Mouse (Mus musculus): Measurements from ENCODE around the gene Plppr3.

Plppr3 gene

DNA sequence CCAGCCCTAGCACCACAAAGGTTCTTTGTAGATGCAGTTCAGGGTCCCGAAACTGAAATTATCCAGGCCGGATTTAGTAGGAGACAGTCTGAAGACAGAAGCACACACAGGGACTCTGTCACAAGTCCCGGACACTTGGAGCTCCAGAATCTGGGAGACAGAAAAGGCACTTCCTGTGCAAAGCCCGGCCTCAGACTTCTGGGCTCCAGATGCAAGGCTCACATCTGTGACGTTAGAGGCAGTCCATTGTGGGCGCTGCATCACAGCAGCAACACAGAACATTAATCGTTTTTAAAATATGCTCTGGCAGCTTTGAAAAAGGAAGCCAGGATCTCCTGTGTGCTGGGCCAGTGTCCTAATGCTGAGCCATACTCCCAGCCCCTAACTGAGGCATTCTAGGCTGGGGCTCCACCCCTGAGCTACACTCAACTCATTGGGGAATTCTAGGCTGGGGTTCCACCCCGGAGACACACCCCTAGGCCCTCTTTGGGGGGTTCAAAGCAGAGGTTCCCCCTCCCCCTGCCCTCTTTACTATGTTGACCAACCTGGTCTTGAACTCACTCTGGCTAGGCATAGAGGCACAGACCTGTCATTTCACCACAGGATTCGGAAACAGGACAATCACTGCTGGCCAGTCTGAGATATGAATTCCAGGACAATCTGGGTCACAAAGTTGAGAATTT is 22.2 kb downstream of the Plppr3 start:
- DNase-seq (ENCODE audit: low spot score), result no peak

DNA sequence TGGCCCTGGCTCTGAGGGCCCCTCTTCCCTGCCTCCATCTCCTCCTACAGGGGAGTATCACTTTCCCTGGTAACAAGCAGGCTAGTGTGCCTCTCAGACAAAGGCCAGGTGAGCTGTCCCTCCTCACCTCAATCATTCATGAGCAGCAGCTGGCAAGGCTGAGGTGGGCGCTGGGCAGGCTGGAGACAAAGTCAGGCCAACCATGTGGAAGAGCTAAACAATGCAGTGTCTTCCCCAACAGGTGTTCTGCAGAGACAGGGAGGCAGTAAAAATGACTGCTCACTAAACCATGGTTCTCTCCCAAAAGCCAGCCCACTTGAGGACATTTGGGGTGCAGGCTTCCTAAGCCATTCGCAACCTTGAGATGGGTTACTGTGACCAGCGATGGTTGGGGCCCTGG is 22.8 kb downstream of the Plppr3 start:
- no peak for DNase-seq (ENCODE audit: low spot score)

DNA sequence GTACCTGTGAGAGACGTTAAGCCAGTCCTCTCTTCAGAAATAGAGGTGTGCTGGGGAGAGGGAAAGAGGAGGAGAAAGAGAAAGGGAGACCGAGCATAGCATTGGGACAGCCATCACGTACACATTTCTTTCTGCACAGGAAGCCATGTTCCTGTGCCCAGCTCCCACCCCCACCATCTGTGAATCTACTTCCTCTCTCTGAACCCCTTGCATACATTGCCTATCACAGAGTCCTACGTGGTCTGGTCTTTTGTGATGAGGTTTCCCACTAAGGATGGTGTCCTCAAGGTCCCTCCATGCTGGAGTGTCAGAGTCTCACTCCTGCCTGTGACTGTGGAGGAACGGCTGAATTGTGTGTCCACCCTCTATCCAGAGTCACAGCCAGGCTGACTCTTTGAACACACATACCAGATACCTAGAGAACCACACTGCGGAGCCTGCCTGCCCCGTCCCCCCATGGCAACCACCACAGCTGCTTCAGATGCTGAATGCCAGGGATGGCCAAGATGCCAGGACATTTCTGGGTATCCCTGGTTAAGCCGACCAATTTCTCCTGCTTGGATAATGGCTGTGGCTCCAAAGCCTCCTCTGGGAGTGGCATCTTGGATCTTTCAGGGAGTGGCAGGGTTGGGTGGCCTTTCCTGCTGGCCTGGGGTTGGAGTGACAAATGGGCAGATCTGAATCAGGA is 24.3 kb downstream of the Plppr3 start:
- DNase-seq (ENCODE audit: low spot score), result no peak

DNA sequence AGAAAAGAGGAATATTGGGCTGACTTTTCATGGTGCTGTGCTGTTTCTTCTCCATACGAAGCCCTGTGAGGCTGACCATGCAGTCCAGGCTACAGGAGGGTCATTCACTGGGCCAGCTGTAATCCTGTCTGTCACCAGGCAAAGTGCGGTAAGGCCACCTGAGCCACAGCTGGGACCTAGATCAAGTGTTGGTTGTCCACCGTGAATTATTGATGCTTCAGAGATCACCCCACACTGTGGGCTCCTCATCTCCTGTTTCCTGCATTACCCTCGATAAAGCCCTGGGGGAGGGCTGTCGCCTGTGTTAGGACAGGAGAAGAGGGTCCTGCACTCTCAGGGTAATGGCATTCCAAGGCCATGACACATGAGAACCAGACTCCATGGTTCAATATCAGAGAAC is 27.9 kb downstream of the Plppr3 start:
- no peak for DNase-seq (ENCODE audit: low spot score)

DNA sequence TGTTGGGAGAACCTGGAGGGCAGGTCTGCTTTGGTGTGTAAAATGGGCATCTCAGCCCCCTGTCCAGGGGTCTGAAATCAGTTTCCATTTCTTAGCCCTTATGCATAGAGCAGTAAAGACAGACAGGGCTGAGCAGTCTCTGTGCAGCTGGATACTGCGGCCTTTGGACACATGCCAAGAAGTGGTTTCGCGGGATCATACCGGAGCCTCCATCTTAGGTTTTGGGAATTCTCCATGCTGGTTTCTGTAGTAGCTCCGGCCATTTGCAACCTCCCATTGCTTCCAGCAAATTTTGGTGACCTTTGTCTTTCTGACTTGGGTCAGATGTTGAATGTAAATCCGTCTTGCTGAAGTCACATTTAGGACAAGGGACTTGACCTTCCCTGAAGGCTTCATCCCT is 31.0 kb downstream of the Plppr3 start:
- DNase-seq (ENCODE audit: low spot score), result no peak

DNA sequence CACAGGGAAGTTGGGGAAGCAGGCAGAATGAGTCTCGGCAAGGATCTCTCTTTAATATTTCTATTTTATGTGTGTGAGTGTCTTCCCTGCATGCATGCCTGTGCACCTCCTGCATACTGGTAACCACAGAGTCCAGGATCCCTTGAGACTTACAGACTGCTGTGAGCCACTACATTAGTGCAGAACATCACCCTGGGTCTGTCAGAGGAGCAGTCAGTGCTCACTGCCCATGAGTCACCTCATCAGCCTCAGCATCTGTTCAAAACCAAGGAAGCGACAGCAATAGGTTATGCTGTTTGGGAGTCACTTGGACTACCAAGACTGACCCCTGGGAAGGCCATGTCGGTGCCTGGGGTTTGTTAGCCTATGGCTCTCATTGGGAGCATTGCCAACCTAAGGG is 32.1 kb downstream of the Plppr3 start:
- no peak for DNase-seq (ENCODE audit: low spot score)

DNA sequence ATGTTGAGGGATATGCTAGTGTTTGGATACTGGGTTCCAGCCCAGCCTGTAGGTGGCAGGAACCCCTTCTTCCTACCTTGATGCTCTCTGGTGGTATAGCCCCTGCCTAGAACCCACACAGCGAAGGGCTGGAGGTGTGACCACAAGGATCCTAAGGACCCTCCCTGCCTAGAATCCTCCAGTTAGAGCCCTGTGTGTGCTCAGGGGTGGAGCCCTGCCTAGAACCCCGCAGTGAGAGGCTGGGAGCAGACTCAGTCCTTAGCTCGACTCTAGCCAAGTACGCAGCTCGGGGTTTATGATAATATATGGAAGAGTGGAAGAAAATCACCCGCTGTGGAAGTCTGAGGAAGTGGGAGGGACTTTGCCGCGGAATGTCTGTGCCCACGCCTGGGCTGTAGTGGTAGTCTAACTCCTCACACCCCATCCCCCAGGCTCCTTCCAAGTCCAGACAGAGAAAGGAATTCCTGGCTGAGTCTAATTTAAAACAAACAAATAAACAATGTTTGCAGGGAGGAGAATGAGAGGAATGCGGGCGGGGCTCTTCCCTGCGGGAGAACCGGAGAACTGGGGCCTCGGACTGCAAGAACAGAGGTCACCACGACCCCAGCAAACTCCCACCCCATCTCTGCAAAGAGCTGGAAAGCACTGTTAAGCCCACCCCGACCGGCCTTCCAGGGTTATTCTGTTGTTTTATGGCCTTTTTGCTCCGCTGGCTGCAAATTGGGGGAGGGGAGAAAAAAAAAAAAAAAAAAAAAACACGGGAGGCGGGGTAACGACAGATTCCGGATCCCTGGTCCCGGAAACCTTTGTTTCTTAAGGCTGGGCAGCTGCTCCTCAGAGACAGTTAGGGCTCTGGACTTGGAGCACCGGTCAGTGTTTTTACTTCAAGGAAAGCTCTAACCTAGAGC is 33.5 kb downstream of the Plppr3 start:
- DNase-seq (ENCODE audit: low spot score), result peak; percentile 83

DNA sequence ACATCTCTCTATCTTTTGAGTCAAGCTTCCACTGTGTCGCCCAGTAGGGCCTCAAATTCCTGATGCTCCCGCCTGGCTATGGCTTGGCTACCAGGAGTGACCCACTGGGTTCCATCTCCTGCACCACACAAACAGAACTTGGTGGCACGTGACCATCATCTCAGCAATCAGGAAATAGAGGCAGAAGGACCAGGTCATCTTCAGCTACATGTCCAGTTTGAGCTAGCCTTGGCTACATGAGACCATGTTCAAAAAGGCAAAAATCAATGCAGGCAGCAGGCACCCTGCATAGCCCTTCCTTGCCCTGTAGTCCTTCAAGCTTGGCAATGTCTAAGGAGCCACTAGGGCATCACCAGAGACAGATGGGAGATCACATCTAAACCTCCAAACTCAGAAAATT is 34.3 kb downstream of the Plppr3 start:
- DNase-seq (ENCODE audit: low spot score), result no peak

DNA sequence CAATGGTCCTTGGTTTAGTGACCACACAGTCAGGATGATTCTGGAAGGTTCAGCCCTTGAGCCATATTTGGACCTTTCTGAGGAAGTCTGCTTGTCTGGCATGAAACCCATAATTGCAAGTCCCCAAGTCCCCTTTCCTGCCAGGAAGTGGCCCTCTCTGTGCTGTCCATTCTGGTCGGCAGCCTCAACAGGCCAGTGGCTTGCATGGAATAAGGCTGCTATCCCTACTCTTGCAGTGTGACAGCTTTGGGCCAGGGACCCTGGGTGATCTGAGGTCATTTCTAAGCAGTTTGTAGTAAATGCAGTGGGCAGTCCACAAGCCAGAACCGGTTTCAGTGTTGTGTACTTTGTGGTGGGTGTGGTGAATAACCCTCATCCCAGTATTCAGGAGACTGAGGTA is 36.3 kb downstream of the Plppr3 start:
- DNase-seq (ENCODE audit: low spot score), result no peak

DNA sequence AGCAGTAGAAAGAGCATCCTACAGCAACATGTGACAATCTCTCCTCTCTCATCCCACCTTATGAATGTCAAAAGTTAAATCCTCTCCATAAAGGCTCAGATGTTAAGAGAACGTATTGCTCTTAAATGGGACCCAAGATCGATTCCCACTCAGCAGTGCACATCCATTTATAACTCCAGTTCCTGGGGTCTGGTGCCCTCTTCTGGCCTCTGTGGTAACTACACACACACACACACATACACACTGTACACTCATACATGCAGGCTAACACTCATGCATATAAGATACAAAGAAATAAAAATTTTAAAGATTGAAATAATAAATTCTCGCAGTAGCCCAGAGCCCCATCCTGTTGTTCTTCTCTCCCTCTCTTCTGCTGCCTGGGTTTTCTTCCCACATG is 37.5 kb downstream of the Plppr3 start:
- DNase-seq (ENCODE audit: low spot score), result no peak

DNA sequence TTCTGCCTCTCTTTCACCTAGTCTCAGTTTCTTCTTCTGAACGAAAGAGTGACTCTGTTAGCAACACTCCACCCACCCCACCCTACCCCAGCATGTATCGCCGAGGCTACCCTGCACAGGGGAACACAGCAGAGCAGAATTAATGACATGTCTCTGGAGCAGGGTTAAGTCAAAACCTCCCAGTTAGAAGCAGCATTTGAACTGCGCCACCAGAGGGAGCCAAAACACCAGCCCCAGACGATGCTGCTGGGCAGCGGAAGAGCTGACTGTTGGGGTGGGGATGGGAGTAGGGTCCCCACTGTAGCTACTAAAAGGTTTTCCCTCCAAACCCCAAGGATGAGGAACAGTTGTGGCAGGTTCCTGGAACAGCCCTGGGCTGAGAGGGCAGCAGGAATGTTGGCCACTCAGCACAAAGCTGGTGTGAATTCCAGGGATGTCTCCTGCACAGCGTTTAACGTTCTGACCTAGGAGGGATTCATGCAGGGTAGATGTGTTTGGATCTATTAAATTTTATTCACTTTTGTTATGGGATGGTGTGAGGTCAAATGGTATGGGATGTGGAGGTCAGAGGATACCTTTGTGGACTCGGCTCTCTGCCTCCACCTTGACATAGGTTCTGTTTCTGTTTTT is 39.5 kb downstream of the Plppr3 start:
- DNase-seq (ENCODE audit: low spot score), result peak; percentile 70

DNA sequence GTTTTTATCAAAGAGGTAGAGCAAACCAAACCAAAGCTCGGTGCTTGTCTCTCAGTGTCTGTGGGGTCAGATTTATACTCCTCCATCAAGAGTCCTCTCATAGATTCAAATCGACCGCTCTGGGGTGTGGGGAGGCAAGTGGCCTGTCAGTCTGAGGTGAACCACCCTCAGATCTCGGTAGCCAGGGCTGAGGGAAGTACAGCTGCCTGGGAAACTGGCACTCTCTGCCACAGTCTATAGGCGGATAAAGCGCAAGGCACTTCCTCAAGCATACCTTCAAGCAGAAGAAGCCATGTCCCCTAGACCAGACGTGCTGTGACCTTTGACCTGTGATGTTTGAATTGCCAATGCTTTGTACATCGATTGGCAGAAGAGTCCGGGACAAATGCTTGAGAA is 41.6 kb downstream of the Plppr3 start:
- DNase-seq (ENCODE audit: low spot score), result no peak

DNA sequence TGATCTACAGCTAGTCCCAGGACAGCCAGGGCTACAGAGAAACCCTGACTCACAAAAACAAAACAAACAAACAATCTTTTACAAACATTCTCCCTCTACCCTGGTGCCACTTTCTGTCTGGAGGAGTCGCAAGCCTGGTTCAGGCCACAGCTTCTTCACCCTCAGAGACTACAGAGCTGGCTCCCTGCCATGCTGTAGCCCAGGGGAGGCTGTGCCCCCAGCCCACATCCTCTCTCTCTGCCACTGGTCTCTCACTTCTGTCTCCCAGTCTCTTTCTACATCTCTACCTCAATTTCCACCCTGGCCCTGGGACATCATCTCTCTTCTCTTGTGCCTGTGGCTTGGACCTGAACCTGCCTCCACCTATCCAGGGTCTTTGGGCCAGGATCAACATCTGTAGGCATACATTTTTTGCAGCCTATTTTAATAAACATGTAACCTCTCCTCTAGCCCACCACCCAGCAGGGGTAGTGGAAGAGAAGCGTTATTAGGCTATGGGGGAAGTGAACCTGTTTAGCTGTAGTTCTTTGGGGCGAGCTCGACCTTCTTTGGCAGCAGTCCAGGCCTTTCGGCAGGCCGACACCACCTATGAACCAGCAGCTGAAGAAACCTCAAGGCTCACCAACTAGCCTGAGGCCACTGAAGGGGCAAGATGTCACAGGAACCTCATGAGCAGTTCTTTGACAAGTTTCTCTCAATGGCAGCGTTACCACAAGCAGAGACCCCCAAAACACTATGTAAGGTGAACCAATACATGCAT is 42.2 kb downstream of the Plppr3 start:
- no peak for DNase-seq (ENCODE audit: low spot score)

DNA sequence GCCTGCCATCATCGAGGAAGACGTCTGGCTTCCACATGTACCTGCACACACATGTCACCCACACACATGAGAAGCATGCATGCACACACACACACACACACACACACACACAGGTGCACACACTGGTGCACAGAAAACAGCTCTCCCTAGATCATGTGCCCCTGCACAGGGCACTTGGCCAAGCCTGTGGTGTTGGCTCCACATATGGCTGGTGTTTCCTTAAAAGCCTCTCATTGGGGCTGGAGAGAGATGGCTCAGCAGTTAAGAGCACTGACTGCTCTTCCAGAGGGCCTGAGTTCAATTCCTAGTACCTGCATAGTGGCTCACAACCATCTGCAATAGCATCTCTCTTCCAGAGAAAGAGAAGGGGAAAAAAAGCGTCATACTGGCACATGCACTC is 42.9 kb downstream of the Plppr3 start:
- DNase-seq (ENCODE audit: low spot score), result no peak

DNA sequence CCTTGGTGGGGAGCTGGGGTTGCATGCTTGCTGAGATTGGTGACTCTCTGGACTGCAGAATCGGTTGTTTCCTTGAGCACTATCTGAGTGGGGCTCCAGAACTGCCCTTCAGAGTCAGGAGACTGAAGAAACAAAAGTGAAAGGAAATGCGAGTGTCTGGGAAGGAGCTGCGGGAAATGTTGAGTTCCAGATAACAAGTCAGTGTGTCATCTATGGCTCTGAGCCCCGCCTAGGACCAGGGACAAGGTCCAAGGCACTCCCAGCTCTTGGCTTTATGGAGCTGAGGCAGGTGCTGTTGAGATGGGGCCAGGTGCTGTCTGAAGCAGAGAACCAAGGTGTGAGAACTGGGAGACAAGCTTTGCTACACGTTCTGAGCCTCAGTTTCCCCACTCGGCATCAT is 50.0 kb downstream of the Plppr3 start:
- DNase-seq (ENCODE audit: low spot score), result peak; percentile 79

DNA sequence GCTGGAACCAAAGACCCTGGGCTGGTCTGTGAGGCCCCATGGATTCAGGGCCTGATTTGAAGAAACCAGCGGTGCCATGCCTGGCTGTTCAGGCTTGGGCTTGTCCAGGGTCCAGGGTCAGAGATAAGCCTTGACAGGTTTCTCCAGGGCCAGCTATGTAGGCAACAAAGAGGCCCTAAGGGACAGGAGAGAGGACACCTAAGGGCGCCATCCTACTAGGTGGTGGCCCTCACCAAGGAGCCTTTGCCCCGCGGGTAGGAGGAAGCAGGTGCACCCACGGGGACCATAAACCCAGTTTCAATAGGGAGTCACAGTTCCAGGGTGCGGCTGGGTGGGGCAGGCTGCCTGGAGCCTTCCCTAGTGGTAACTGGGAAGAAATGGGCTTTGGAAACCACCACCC is 51.4 kb downstream of the Plppr3 start:
- no peak for DNase-seq (ENCODE audit: low spot score)

DNA sequence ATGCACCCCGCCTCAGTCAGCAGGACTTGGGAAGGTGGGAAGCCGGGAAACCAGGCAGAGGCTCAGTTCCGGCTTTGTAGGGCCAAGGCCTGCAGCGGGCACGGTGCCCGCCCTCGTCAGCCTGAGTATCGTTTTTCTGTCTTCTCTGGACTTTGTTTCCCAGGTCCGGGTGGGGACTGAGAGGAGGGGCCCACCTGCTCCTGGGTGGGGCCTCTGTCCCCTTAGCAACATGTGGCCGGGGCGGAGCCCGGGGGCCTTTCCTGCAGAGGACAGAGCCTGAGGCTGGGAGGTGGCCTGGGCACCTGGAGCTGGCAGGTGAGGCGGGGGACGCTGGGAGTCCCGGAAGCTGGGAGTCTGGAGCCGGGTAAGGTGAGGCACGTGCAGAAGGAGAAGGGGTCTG is 52.1 kb downstream of the Plppr3 start:
- DNase-seq (ENCODE audit: low spot score), result peak; percentile 77

DNA sequence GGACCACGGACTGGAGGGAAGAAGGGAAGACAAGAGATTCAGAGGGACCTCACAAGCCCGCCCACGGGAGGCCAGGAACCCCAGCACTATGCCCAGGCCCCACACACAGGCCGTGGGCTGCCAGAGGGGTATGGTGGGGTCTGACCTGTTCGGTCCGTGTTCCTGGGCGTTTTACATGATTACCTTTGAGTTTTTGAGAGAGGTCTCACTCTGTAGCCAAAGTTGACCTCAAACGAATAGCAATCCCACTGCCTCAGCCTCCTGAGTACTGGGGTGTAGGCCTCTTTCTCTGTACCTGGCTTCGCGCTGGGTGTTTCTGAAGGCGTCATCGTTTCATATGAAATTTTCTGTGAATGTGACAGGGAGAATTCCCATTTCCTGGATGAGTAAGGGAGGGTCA is 52.7 kb downstream of the Plppr3 start:
- DNase-seq (ENCODE audit: low spot score), result no peak

DNA sequence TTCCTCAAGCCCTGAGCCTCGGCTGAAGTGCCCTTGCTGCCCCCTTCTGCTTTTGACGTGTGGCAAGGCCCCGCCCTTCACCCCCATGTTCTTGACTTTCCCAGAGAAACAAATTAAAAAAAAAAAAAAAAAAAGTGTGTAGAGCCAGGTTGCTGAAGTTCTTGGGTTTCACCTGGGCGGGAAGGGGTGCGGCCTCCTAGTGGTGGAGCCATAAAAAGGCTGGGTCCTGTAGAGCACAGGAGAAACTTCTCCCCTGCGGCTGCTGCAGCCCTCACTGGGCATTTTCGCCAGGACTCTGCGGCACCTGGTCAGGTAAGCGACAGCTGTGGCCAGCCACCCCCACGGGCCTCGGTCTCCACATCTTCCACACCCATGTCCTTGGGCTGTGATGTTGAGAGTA is 53.7 kb downstream of the Plppr3 start, which contains the start of gene Misp:
Gene Misp, plus strand, starts transcription at position 208 of the 400 bp plus-strand sequence.
- DNase-seq (ENCODE audit: low spot score), result no peak

DNA sequence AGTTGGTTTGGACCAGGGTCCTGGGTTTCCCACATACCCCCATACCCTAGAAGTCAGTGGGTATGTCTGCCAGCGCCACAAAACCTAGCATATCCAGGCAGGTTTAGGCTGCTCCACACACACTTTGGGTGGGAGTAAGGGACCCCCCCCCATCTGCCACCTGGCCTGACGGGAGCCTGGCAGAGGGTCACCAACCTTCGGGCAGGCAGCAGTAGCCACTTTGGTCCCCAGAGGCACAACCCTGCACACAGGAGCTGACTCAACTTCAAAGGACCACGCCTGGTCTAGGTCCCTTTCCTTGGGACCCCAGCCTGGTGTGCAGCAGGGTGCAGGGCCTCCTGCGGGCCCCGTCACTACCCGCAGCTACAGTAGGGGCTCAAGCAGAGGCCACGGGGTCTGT is 54.2 kb downstream of the Plppr3 start:
- no peak for DNase-seq (ENCODE audit: low spot score)

DNA sequence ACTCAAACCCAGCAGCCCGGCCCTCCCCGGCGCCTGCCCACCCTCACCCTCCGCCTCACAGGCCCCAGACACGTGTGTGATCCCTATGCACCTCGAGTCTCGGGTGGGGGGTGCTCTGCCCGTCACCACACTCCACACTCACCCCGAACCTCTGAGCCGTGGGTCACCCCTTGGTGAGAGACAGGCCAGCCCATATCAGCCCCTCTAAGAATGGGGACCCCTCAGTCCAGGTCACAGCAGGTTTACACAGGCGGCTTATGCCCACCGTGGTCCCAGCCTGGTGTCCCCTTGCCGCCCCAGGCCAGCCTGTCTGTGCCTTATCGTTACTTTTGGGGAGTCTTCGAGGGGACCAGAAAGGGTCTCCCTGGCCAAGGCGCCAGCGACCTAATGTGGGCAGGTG is 54.8 kb downstream of the Plppr3 start:
- DNase-seq (ENCODE audit: low spot score), result no peak

DNA sequence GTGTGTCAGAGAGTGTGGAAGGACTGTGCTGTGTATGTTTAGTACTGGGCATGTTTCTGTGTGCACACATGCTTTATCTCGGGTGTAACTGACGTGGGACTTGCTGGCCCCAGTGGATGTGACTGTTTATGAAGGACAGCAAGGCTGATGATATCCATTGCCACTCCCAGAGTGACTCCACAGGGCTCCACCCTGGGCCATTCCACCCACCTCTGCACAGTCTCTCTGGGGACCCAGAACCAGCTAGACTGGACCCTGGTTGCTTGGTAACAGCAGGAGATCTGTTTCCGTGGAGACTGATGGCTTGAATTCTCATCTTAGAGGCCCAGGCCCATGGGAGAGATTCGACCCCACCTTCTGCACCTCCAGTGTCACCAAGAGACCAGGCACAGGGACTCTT is 56.2 kb downstream of the Plppr3 start:
- no peak for DNase-seq (ENCODE audit: low spot score)
